Mouse (Mus musculus): ENCODE measurements around the gene Slc7a5. TPM values are rescaled to one million over a fixed set of nuclear protein-coding genes. Genes with fewer than 3 reads are reported as not detected.

Gene Slc7a5
- polyA plus RNA-seq, 1 experiment from 2014 or later = 17.5 TPM

GRCm38 (mm10) chr8:121919158-121919557 lies 11.7 kb upstream of the Slc7a5 start:
- 76% methylated on average over 4 of the region's 4 CpGs for WGBS

GRCm38 (mm10) chr8:121913378-121913777 lies 5.9 kb upstream of the Slc7a5 start:
- no peak overlapping the region for H3K9ac ChIP-seq
- H3K36me3 ChIP-seq = no peaks in the 10 kb centered on the region
- no peaks in the 10 kb centered on the region for H3K9me3 ChIP-seq
- H3K27me3 ChIP-seq = no peaks in the 10 kb centered on the region
- WGBS = 85% methylated on average over 8 of the region's 8 CpGs
- no peak overlapping the region for H3K4me2 ChIP-seq (replicated peaks)
- no peak overlapping the region for H3K27ac ChIP-seq
- ATAC-seq (ENCODE audit: insufficient number of reproducible peaks, insufficient read depth, low FRiP score, low TSS enrichment) = no peak
- H3K4me3 ChIP-seq = no peak overlapping the region
- peaks cover 1% of the 10 kb centered on the region; the same call in 1 of the 2 replicates for H3K4me1 ChIP-seq

More at GRCm38 (mm10) chr8:121919158-121919557, 11.7 kb upstream of the Slc7a5 start:
- H3K36me3 ChIP-seq = no peaks in the 10 kb centered on the region
- peaks cover 10% of the 10 kb centered on the region; the same call in 1 of the 2 replicates for H3K4me1 ChIP-seq
- no peak overlapping the region for H3K27ac ChIP-seq
- H3K9ac ChIP-seq = no peak overlapping the region
- H3K4me2 ChIP-seq (replicated peaks) = no peak overlapping the region
- H3K4me3 ChIP-seq = no peak overlapping the region
- H3K27me3 ChIP-seq = no peaks in the 10 kb centered on the region
- H3K9me3 ChIP-seq = no peaks in the 10 kb centered on the region
- ATAC-seq (ENCODE audit: insufficient number of reproducible peaks, insufficient read depth, low FRiP score, low TSS enrichment) = no peak

- Histone ChIP-seq H3K4me3 (no peak overlapping the region), H3K4me1 (peaks cover 7% of the 10 kb centered on the region), H3K27ac (no peak overlapping the region), H3K36me3 (no peaks in the 10 kb centered on the region), H3K4me2 (replicated peaks) (no peak overlapping the region), H3K27me3 (no peaks in the 10 kb centered on the region), H3K9ac (no peak overlapping the region), H3K9me3 (no peaks in the 10 kb centered on the region)
- 72% methylated on average over 3 of the region's 3 CpGs for WGBS
- no peak for ATAC-seq (ENCODE audit: insufficient number of reproducible peaks, insufficient read depth, low FRiP score, low TSS enrichment)
Measured at GRCm38 (mm10) chr8:121912831-121913230, 5.3 kb upstream of the Slc7a5 start.

- H3K4me2 ChIP-seq (replicated peaks) = no peak overlapping the region
- H3K27ac ChIP-seq = no peak overlapping the region
- no peaks in the 10 kb centered on the region for H3K27me3 ChIP-seq
- H3K36me3 ChIP-seq = no peaks in the 10 kb centered on the region
- no peak for ATAC-seq (ENCODE audit: insufficient number of reproducible peaks, insufficient read depth, low FRiP score, low TSS enrichment)
- 75% methylated on average over 7 of the region's 7 CpGs for whole genome bisulfite sequencing
- H3K9me3 ChIP-seq = no peaks in the 10 kb centered on the region
- peaks cover 9% of the 10 kb centered on the region for H3K4me1 ChIP-seq
- H3K9ac ChIP-seq = no peak overlapping the region
- H3K4me3 ChIP-seq = no peak overlapping the region
Measured at GRCm38 (mm10) chr8:121911987-121912386, 4.5 kb upstream of the Slc7a5 start.

GRCm38 (mm10) chr8:121911400-121911799 lies 3.9 kb upstream of the Slc7a5 start:
- H3K27me3 ChIP-seq = no peaks in the 10 kb centered on the region
- no peak overlapping the region for H3K4me2 ChIP-seq (replicated peaks)
- no peak overlapping the region for H3K9ac ChIP-seq
- WGBS = 86% methylated on average over 6 of the region's 6 CpGs
- H3K4me1 ChIP-seq = peaks cover 11% of the 10 kb centered on the region
- ATAC-seq (ENCODE audit: insufficient number of reproducible peaks, insufficient read depth, low FRiP score, low TSS enrichment) = no peak
- H3K36me3 ChIP-seq = no peaks in the 10 kb centered on the region
- no peak overlapping the region for H3K4me3 ChIP-seq
- H3K27ac ChIP-seq = no peak overlapping the region
- H3K9me3 ChIP-seq = no peaks in the 10 kb centered on the region

- H3K9ac ChIP-seq = no peak overlapping the region
- H3K4me3 ChIP-seq = no peak overlapping the region
- H3K27me3 ChIP-seq = no peaks in the 10 kb centered on the region
- no peaks in the 10 kb centered on the region for H3K9me3 ChIP-seq
- no peak overlapping the region for H3K4me2 ChIP-seq (replicated peaks)
- H3K27ac ChIP-seq = no peak overlapping the region
- no peak for ATAC-seq (ENCODE audit: insufficient number of reproducible peaks, insufficient read depth, low FRiP score, low TSS enrichment)
- H3K4me1 ChIP-seq = peaks cover 18% of the 10 kb centered on the region
- no peaks in the 10 kb centered on the region for H3K36me3 ChIP-seq
- 11% methylated on average over 6 of the region's 6 CpGs for WGBS
Measured at GRCm38 (mm10) chr8:121909663-121910062, 2.2 kb upstream of the Slc7a5 start.

GRCm38 (mm10) chr8:121909148-121909541 lies 1.7 kb upstream of the Slc7a5 start:
- H3K9ac ChIP-seq = no peak overlapping the region
- H3K9me3 ChIP-seq = no peaks in the 10 kb centered on the region
- H3K4me3 ChIP-seq = no peak overlapping the region
- no peaks in the 10 kb centered on the region for H3K27me3 ChIP-seq
- H3K4me2 ChIP-seq (replicated peaks) = no peak overlapping the region
- peaks cover 18% of the 10 kb centered on the region for H3K4me1 ChIP-seq
- no peaks in the 10 kb centered on the region for H3K36me3 ChIP-seq
- no peak overlapping the region for H3K27ac ChIP-seq
- WGBS = 61% methylated on average over 8 of the region's 8 CpGs
- no peak for ATAC-seq (ENCODE audit: insufficient number of reproducible peaks, insufficient read depth, low FRiP score, low TSS enrichment)

GRCm38 (mm10) chr8:121908378-121909147 lies 1.1 kb upstream of the Slc7a5 start:
- Histone ChIP-seq H3K4me3 (no peak overlapping the region), H3K4me2 (replicated peaks) (peak overlapping the region; percentile 95), H3K9ac (no peak overlapping the region), H3K36me3 (no peaks in the 10 kb centered on the region), H3K4me1 (peaks cover 18% of the 10 kb centered on the region), H3K9me3 (no peaks in the 10 kb centered on the region), H3K27me3 (no peaks in the 10 kb centered on the region), H3K27ac (no peak overlapping the region)
- 48% methylated on average over 8 of the region's 8 CpGs for WGBS
- no peak for ATAC-seq (ENCODE audit: insufficient number of reproducible peaks, insufficient read depth, low FRiP score, low TSS enrichment)

- peak overlapping the region; percentile 56 for H3K9ac ChIP-seq
- H3K36me3 ChIP-seq = no peaks in the 10 kb centered on the region
- H3K4me3 ChIP-seq = peak overlapping the region; percentile 73
- no peaks in the 10 kb centered on the region for H3K27me3 ChIP-seq
- ATAC-seq (ENCODE audit: insufficient number of reproducible peaks, insufficient read depth, low FRiP score, low TSS enrichment) = peak; percentile 36
- no peaks in the 10 kb centered on the region for H3K9me3 ChIP-seq
- 1% methylated on average over 61 of the region's 72 CpGs for WGBS
- H3K4me1 ChIP-seq = peaks cover 23% of the 10 kb centered on the region
- H3K4me2 ChIP-seq (replicated peaks) = peak overlapping the region; percentile 95
- H3K27ac ChIP-seq = no peak overlapping the region
Measured at GRCm38 (mm10) chr8:121906542-121907512, 667 bp downstream of the Slc7a5 start.

- H3K4me3 ChIP-seq = peak overlapping the region; percentile 73
- ATAC-seq (ENCODE audit: insufficient number of reproducible peaks, insufficient read depth, low FRiP score, low TSS enrichment) = no peak
- H3K27ac ChIP-seq = no peak overlapping the region
- H3K9ac ChIP-seq = no peak overlapping the region
- H3K4me2 ChIP-seq (replicated peaks) = peak overlapping the region; percentile 95
- H3K27me3 ChIP-seq = no peaks in the 10 kb centered on the region
- 41% methylated on average over 5 of the region's 5 CpGs for WGBS
- H3K4me1 ChIP-seq = peaks cover 30% of the 10 kb centered on the region
- H3K9me3 ChIP-seq = no peaks in the 10 kb centered on the region
- no peaks in the 10 kb centered on the region for H3K36me3 ChIP-seq
Measured at GRCm38 (mm10) chr8:121905864-121906263, 1.6 kb downstream of the Slc7a5 start.

- Histone ChIP-seq H3K4me2 (replicated peaks) (peak overlapping the region; percentile 95), H3K4me3 (peak overlapping the region; percentile 73), H3K4me1 (peaks cover 30% of the 10 kb centered on the region), H3K27me3 (no peaks in the 10 kb centered on the region), H3K9me3 (no peaks in the 10 kb centered on the region), H3K36me3 (no peaks in the 10 kb centered on the region), H3K27ac (no peak overlapping the region), H3K9ac (no peak overlapping the region)
- WGBS = 64% methylated on average over 1 of the region's 1 CpGs
- no peak for ATAC-seq (ENCODE audit: insufficient number of reproducible peaks, insufficient read depth, low FRiP score, low TSS enrichment)
Measured at GRCm38 (mm10) chr8:121905420-121905819, 2.1 kb downstream of the Slc7a5 start.

Data from embryonic facial prominence, embryonic 12.5 days (tissue).